Comparison of ENCODE assay signal across 27 mouse cellular contexts in the genomic region with DNA sequence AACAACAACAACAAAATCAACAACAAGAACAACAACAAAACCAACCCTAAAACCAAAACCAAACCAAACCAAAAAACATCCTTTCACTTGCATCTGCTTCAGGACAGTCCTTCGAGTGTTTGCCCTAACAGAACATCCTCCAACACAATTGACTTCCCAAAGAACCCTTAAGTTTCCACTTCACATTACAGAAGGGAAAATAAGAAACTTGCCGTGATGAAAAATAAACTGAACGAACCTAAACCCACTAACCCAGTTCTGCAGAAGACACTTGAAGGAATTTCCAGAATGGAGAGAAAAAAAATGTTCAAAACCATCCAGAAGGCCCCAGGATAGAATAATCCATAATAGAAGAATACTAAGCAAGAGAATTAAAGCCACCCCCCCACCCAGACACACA.
"Had no signal": no experiment of that assay in that cellular context is flagged by ENCODE, and none has a peak within 500 bp of the region (broad histone marks: within the 10 kb centered on the region; RNA-seq: fewer than 3 reads in every experiment).

No protein-coding gene starts in this region.

- ATAC-seq: forebrain, embryonic 13.5 days; forebrain, embryonic 14.5 days; forebrain, embryonic 15.5 days; forebrain, embryonic 16.5 days; forebrain, postnatal 0 days had no signal

- DNase-seq: cerebellum, adult 9-10 months; cerebellum, adult 9-11 months; cerebellum, postnatal 10 days; cerebellum, postnatal 14 days; cerebellum, postnatal 25 days; cerebellum, postnatal 36 days; embryo, embryonic 11 days; forebrain, postnatal 0 days; gastrocnemius, adult 2 months; gastrocnemius, postnatal 10 days; gastrocnemius, postnatal 14 days; gastrocnemius, postnatal 25 days; gastrocnemius, postnatal 36 days; heart, adult 11 months; heart, adult 18-20 months; heart, adult 2 months had no signal

- H3K27me3 ChIP-seq: embryonic facial prominence, embryonic 12.5 days; embryonic facial prominence, embryonic 13.5 days; embryonic facial prominence, embryonic 15.5 days; forebrain, embryonic 12.5 days; forebrain, embryonic 13.5 days; forebrain, embryonic 15.5 days had no signal

- H3K4me2 ChIP-seq: embryonic facial prominence, embryonic 12.5 days; embryonic facial prominence, embryonic 13.5 days; embryonic facial prominence, embryonic 15.5 days; forebrain, embryonic 12.5 days; forebrain, embryonic 13.5 days; forebrain, embryonic 15.5 days had no signal

- H3K4me1 ChIP-seq: embryonic facial prominence, embryonic 10.5 days; embryonic facial prominence, embryonic 12.5 days; embryonic facial prominence, embryonic 13.5 days; embryonic facial prominence, embryonic 15.5 days; forebrain, embryonic 10.5 days; forebrain, embryonic 12.5 days; forebrain, embryonic 13.5 days; forebrain, embryonic 15.5 days had no signal

- H3K9me3 ChIP-seq: embryonic facial prominence, embryonic 12.5 days; embryonic facial prominence, embryonic 13.5 days; embryonic facial prominence, embryonic 15.5 days; forebrain, embryonic 10.5 days; forebrain, embryonic 12.5 days; forebrain, embryonic 13.5 days; forebrain, embryonic 15.5 days had no signal

- H3K9ac ChIP-seq: embryonic facial prominence, embryonic 12.5 days; embryonic facial prominence, embryonic 13.5 days; embryonic facial prominence, embryonic 15.5 days; forebrain, embryonic 12.5 days; forebrain, embryonic 13.5 days; forebrain, embryonic 15.5 days; forebrain, postnatal 0 days had no signal

- H3K36me3 ChIP-seq: embryonic facial prominence, embryonic 10.5 days; embryonic facial prominence, embryonic 12.5 days; embryonic facial prominence, embryonic 13.5 days; embryonic facial prominence, embryonic 15.5 days; forebrain, embryonic 10.5 days; forebrain, embryonic 12.5 days; forebrain, embryonic 15.5 days had no signal

- H3K27ac ChIP-seq: embryonic facial prominence, embryonic 10.5 days; embryonic facial prominence, embryonic 12.5 days; embryonic facial prominence, embryonic 13.5 days; embryonic facial prominence, embryonic 15.5 days; forebrain, embryonic 10.5 days; forebrain, embryonic 12.5 days; forebrain, embryonic 13.5 days; forebrain, embryonic 15.5 days; gastrocnemius, adult 2 months; heart, adult 2 months had no signal

- H3K4me3 ChIP-seq: embryonic facial prominence, embryonic 10.5 days; embryonic facial prominence, embryonic 12.5 days; embryonic facial prominence, embryonic 13.5 days; embryonic facial prominence, embryonic 15.5 days; erythroblast, embryonic 14.5 days; forebrain, embryonic 10.5 days; forebrain, embryonic 12.5 days; forebrain, embryonic 13.5 days; forebrain, embryonic 15.5 days; gastrocnemius, adult 2 months; heart, adult 2 months had no signal
